Mouse (Mus musculus) C2C12 (cell line): ENCODE measurements around the gene Nos3.

Source experiments
- CTCF ChIP-seq: IDR thresholded peaks from one replicate; pipeline ENCODE4 v1.5.1; 2011; ENCODE audit not compliant: control insufficient read depth, insufficient read depth, insufficient read length
- USF1 ChIP-seq: IDR thresholded peaks from one replicate; pipeline ENCODE4 v1.6.1; 2011; ENCODE audit warnings: low read depth, mild to moderate bottlenecking, control low read depth, moderate library complexity

DNA sequence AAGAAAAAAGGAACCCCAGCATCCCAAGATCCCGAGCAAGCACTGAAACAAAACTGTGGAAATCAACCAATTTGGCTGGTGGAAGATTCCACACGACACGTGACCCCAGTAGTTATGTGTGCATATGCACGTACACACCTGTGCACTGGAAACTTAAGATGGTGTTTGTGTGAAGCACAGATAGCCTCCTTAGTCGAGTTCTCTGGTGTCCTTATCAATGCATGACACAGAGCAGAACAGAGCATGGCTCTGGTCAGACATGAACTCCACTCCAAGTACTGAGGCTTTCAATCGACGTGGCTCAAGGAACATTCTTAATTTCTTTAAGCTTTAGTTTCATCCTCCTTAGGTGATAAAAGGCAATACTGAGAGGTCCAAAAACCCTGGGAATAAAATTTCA lies 18.3 kb upstream of the Nos3 start:
- no peak for TF ChIP-seq CTCF
- no peak for TF ChIP-seq USF1
